Mouse (Mus musculus) forebrain, embryonic 13.5 days (tissue): ENCODE data around the gene Gm45208. TPM values are rescaled to one million over a fixed set of nuclear protein-coding genes. Genes with fewer than 3 reads are reported as not detected.
"Not testable (repeated sequence)": the region's sequence is repeated elsewhere in the genome, so short reads cannot be mapped to it uniquely, and the experiment has no call there.

Experiments used
- ATAC-seq: fragments of 200-750 bp; cut with Nextera tagmentation; 2 replicates; pipeline ENCODE4 v1.8.0; 2017
- H3K27ac ChIP-seq: fragments of 300-500 bp; sonication (generic); 2 replicates; pipeline ENCODE4 v1.5.1; 2015; ENCODE audit warnings: inconsistent platforms, mild to moderate bottlenecking, moderate library complexity
- H3K27me3 ChIP-seq: fragments of 300-500 bp; sonication (generic); 2 replicates; pipeline ENCODE4 v1.6.1; 2015; ENCODE audit warnings: mild to moderate bottlenecking, inconsistent platforms
- H3K36me3 ChIP-seq: fragments of 300-500 bp; sonication (generic); 2 replicates; pipeline ENCODE4 v1.6.1; 2015; ENCODE audit warnings: mild to moderate bottlenecking, inconsistent platforms; ENCODE audit not compliant: poor library complexity, severe bottlenecking
- H3K4me1 ChIP-seq: fragments of 300-500 bp; sonication (generic); 2 replicates; pipeline ENCODE4 v1.6.1; 2015; ENCODE audit warnings: inconsistent platforms
- H3K4me2 ChIP-seq: fragments of 300-500 bp; sonication (generic); 2 replicates; pipeline ENCODE4 v1.6.1; 2015; ENCODE audit warnings: inconsistent platforms, mild to moderate bottlenecking, moderate library complexity
- H3K4me3 ChIP-seq: fragments of 300-500 bp; sonication (generic); 2 replicates; pipeline ENCODE4 v1.5.1; 2015; ENCODE audit warnings: mild to moderate bottlenecking, inconsistent platforms
- H3K9ac ChIP-seq: fragments of 300-500 bp; sonication (generic); 2 replicates; pipeline ENCODE4 v1.6.1; 2015; ENCODE audit warnings: mild to moderate bottlenecking, inconsistent platforms
- H3K9me3 ChIP-seq: fragments of 300-500 bp; sonication (generic); replicated peaks from 2 replicates; pipeline ENCODE4 v1.6.1; 2016; ENCODE audit warnings: inconsistent platforms
- WGBS: fragments of 180-500 bp; shearing (Covaris S2); methylation state at CpG from one replicate; pipeline ENCODE4 v1.1.7; 2015; 5-methylcytosine and 5-hydroxymethylcytosine counted together
- polyA plus RNA-seq: library from polyadenylated mRNA; unstranded; fragments of >200 nt; fragmentation: Nextera tagmentation; extraction: Ambion mirVana; gene quantifications from 2 replicates; pipeline ENCODE4 v1.2.1, GENCODE M21; 2015

Gene Gm45208
- polyA plus RNA-seq, 1 experiment from 2014 or later, result 0.53 TPM

GRCm38 (mm10) chrX:7728922-7729265 is 6.8 kb downstream of the Gm45208 start:
- H3K9me3 ChIP-seq, result no peaks in the 10 kb centered on the region
- peak overlapping the region; percentile 48 for H3K4me3 ChIP-seq
- no peak overlapping the region for H3K27ac ChIP-seq
- no peaks in the 10 kb centered on the region for H3K27me3 ChIP-seq
- peaks cover 30% of the 10 kb centered on the region for H3K36me3 ChIP-seq
- WGBS, result 18% methylated on average over 4 of the region's 4 CpGs
- peaks cover 13% of the 10 kb centered on the region; the same call in 1 of the 2 replicates for H3K4me1 ChIP-seq
- ATAC-seq, result no peak; the same call in 1 of the 2 replicates
- H3K9ac ChIP-seq, result peak overlapping the region; percentile 62
- H3K4me2 ChIP-seq, result peak overlapping the region; percentile 63

- Histone ChIP-seq H3K9me3 (no peaks in the 10 kb centered on the region), H3K27ac (no peak overlapping the region), H3K4me3 (no peak overlapping the region), H3K4me1 (0 out of 2 replicates have a peak, but pooled peaks cover 9% of the 10 kb centered on the region), H3K36me3 (peaks cover 38% of the 10 kb centered on the region), H3K4me2 (no peak overlapping the region), H3K27me3 (no peaks in the 10 kb centered on the region), H3K9ac (no peak overlapping the region)
- WGBS, result 42% methylated on average over 26 of the region's 26 CpGs
- no peak for ATAC-seq
Observed at GRCm38 (mm10) chrX:7733571-7734156, 11.6 kb downstream of the Gm45208 start.

GRCm38 (mm10) chrX:7739336-7740081 is 17.5 kb downstream of the Gm45208 start:
- Histone ChIP-seq H3K36me3 (peaks cover 28% of the 10 kb centered on the region), H3K9ac (no peak overlapping the region), H3K4me3 (no peak overlapping the region), H3K27ac (no peak overlapping the region), H3K27me3 (no peaks in the 10 kb centered on the region), H3K4me2 (no peak overlapping the region), H3K9me3 (no peaks in the 10 kb centered on the region), H3K4me1 (0 out of 2 replicates have a peak, but pooled peaks cover 4% of the 10 kb centered on the region)
- peak; percentile 50; the same call in 1 of the 2 replicates for ATAC-seq
- WGBS, result 66% methylated on average over 14 of the region's 14 CpGs

- Histone ChIP-seq H3K27ac (no peak overlapping the region), H3K9ac (no peak overlapping the region), H3K4me1 (0 out of 2 replicates have a peak, but pooled peaks cover 4% of the 10 kb centered on the region), H3K9me3 (no peaks in the 10 kb centered on the region), H3K36me3 (peaks cover 23% of the 10 kb centered on the region), H3K27me3 (no peaks in the 10 kb centered on the region), H3K4me3 (no peak overlapping the region), H3K4me2 (no peak overlapping the region)
- 79% methylated on average over 10 of the region's 10 CpGs for WGBS
- ATAC-seq, result no peak
Observed at GRCm38 (mm10) chrX:7740082-7740819, 18.2 kb downstream of the Gm45208 start.

GRCm38 (mm10) chrX:7741103-7741502 is 19.1 kb downstream of the Gm45208 start:
- 72% methylated on average over 5 of the region's 5 CpGs for WGBS
- ATAC-seq, result no peak
- Histone ChIP-seq H3K4me1 (0 out of 2 replicates have a peak, but pooled peaks cover 4% of the 10 kb centered on the region), H3K27ac (no peak overlapping the region), H3K36me3 (peaks cover 17% of the 10 kb centered on the region), H3K4me2 (no peak overlapping the region), H3K9ac (no peak overlapping the region), H3K27me3 (no peaks in the 10 kb centered on the region), H3K4me3 (no peak overlapping the region), H3K9me3 (no peaks in the 10 kb centered on the region)

GRCm38 (mm10) chrX:7743470-7743869 is 21.4 kb downstream of the Gm45208 start:
- no peak overlapping the region for H3K27ac ChIP-seq
- H3K9me3 ChIP-seq, result no peaks in the 10 kb centered on the region
- H3K4me1 ChIP-seq, result 0 out of 2 replicates have a peak, but pooled peaks cover 4% of the 10 kb centered on the region
- no peak overlapping the region for H3K9ac ChIP-seq
- H3K27me3 ChIP-seq, result no peaks in the 10 kb centered on the region
- H3K36me3 ChIP-seq, result no peaks in the 10 kb centered on the region
- 57% methylated on average over 5 of the region's 5 CpGs for WGBS
- no peak overlapping the region for H3K4me2 ChIP-seq
- H3K4me3 ChIP-seq, result no peak overlapping the region
- no peak for ATAC-seq

GRCm38 (mm10) chrX:7744940-7745339 is 22.9 kb downstream of the Gm45208 start:
- no peak overlapping the region for H3K27ac ChIP-seq
- H3K36me3 ChIP-seq, result no peaks in the 10 kb centered on the region
- no peak overlapping the region for H3K4me2 ChIP-seq
- ATAC-seq, result no peak
- no peak overlapping the region for H3K4me3 ChIP-seq
- peaks cover 8% of the 10 kb centered on the region; the same call in 1 of the 2 replicates for H3K4me1 ChIP-seq
- no peaks in the 10 kb centered on the region for H3K9me3 ChIP-seq
- 61% methylated on average over 1 of the region's 1 CpGs for WGBS
- no peaks in the 10 kb centered on the region for H3K27me3 ChIP-seq
- no peak overlapping the region for H3K9ac ChIP-seq

GRCm38 (mm10) chrX:7745429-7745828 is 23.4 kb downstream of the Gm45208 start:
- no peak overlapping the region for H3K4me3 ChIP-seq
- no peak overlapping the region for H3K4me2 ChIP-seq
- 92% methylated on average over 8 of the region's 8 CpGs for WGBS
- H3K9me3 ChIP-seq, result no peaks in the 10 kb centered on the region
- no peak overlapping the region for H3K27ac ChIP-seq
- H3K27me3 ChIP-seq, result no peaks in the 10 kb centered on the region
- no peak overlapping the region for H3K9ac ChIP-seq
- no peaks in the 10 kb centered on the region for H3K36me3 ChIP-seq
- no peak for ATAC-seq
- peaks cover 9% of the 10 kb centered on the region; the same call in 1 of the 2 replicates for H3K4me1 ChIP-seq

GRCm38 (mm10) chrX:7750432-7751116 is 28.5 kb downstream of the Gm45208 start, which contains the start of gene Ccdc120:
Gene Ccdc120, minus strand, starts transcription at chrX:7750905.
- peak; percentile 91 for ATAC-seq
- Histone ChIP-seq H3K9me3 (no peaks in the 10 kb centered on the region), H3K4me1 (peaks cover 9% of the 10 kb centered on the region; the same call in 1 of the 2 replicates), H3K9ac (peak within 1 kb of the TSS; percentile 79), H3K4me3 (peak within 1 kb of the TSS; percentile 60), H3K27me3 (no peaks in the 10 kb centered on the region), H3K36me3 (no peaks in the 10 kb centered on the region), H3K27ac (no peak within 1 kb of the TSS), H3K4me2 (peak within 1 kb of the TSS; percentile 62)
- WGBS, result 16% methylated on average over 36 of the region's 56 CpGs

GRCm38 (mm10) chrX:7753627-7754026 is 31.6 kb downstream of the Gm45208 start:
- H3K27me3 ChIP-seq, ATAC-seq, H3K36me3 ChIP-seq, H3K4me3 ChIP-seq, H3K4me1 ChIP-seq, H3K27ac ChIP-seq, H3K4me2 ChIP-seq, H3K9ac ChIP-seq, H3K9me3 ChIP-seq: not testable (repeated sequence)
- whole genome bisulfite sequencing, result 11% methylated on average over 3 of the region's 3 CpGs

GRCm38 (mm10) chrX:7762137-7762920 is 40.3 kb downstream of the Gm45208 start, which contains the start of gene Tfe3:
Gene Tfe3, plus strand, starts transcription at chrX:7762560.
- Histone ChIP-seq H3K9ac (peak within 1 kb of the TSS; percentile 74), H3K4me2 (peak within 1 kb of the TSS; percentile 70), H3K27ac (no peak within 1 kb of the TSS), H3K4me3 (peak within 1 kb of the TSS; percentile 61), H3K9me3 (no peaks in the 10 kb centered on the region), H3K4me1 (peaks cover 21% of the 10 kb centered on the region), H3K36me3 (peaks cover 10% of the 10 kb centered on the region; the same call in 1 of the 2 replicates), H3K27me3 (no peaks in the 10 kb centered on the region)
- peak; percentile 96 for ATAC-seq
- 24% methylated on average over 22 of the region's 38 CpGs for WGBS
